Mouse (Mus musculus) spleen, postnatal 4 days (tissue): Measurements from ENCODE around the gene Vwce.

Experiments
- DNase-seq, 2 experiments: peaks; one replicate each; pipeline ENCODE4 v3.0.0; 2022; ENCODE audit warnings: low spot score in 2 of 2

Gene Vwce

DNA sequence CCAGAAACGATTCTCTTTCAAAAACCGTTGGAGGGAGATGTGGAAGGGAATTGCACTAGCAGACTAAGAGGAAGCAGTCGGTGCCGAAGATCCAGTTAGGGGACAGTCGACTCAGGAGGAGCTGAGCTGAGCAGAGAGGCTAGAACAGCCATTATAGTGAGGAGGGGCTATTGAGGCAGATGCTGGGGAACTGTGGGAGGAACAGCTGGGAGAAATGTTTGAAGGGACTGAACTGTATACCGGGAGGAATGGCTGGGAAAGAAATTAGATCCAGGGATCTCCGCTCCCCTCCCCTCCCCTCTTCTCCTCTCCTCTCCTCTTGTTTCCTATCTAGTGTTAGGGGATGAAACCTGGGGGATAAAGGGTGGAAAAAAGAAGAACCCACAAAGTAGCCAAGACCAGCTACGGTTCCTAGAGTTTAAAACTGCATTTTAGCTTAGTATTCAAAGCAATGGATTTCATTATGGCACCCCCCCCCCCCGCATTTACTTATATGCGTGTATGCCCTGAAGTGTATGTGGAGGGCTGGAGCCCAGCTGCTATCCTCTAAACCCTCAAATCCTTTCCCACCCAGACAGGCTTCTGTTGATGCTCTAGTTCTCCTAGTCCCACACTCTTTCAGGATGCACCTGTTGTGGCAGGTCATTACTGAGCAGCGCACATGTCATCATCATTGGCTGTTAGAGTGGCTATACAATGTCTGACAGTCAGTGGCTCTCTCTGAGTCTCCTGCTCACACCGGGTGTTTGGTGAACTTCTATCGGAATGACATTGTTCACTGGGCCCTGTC is 6.8 kb downstream of the Vwce start:
- DNase-seq: no peak

DNA sequence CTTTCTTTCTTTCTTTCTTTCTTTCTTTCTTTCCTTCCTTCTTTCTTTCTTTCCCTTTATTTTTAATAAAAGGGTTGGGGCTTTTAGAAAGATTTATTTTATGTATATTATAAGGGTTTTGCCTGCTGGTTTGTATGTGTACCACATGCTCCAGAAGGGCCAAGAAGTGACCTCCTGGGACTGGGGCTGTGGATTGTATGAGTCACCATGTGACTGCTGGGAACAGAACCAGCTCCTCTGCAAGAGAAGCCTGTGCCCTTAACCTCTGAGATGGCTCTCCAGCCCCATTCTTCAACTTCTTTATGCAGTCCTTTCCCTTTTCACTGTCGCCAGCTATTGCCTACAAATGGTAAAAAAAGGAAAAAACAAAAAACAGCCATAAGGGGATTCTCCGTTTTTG is 11.6 kb downstream of the Vwce start:
- DNase-seq: no peak

DNA sequence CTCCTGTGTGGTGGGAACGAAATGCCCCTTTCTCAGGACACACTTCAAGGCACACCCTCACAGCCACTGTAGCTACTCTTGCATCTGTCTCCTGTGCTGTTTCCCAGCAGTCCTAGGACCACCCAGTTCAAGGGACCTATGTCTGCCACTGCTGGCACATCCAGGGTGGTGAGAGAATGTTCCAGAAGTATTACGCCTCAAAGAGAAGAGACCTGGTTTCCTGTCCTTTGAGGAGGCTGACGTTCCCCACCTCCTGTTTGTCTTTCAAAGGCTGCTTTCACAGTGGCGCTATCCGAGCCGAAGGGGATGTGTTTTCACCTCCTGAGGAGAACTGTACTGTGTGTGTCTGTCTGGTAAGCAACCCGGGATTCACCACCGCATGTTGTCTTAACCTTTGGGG is 14.1 kb downstream of the Vwce start:
- DNase-seq: no peak

DNA sequence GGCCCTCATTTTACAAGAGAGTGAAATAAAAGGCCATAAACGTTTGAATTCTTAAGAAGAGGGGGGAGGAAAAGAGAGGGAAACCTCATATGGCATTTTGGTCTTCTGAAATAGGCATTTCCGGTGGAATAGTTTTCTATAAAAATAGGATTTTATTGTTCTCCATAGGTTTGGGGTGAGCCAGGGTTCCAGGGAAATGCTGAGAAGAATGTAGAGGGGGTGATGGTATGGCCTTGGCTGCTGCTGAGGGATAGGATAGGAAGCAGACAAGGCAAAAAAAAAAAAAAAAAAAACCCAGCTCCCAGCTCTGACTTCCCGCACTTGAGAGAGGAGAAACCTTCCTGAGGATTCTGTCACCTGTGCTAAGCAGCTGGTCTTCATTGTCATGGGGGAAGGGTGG is 22.0 kb downstream of the Vwce start:
- DNase-seq: no peak

DNA sequence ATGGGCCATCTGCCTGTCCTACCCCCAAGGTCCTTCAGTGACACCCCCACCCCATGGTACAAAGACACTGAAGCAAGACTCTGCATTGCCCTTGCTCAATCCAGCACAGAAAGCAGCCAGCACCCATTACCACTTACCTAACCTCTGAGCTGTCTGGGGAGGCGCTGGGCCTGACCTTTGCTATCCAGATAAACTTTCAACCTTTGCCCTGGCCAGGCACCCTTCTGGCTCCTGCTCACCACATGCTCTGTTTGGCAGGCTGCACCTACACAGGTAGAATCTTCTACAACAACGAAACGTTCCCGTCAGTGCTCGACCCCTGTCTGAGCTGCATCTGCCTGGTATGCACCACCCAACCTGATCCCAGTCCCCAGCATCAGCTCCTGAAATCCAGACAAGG is 23.7 kb downstream of the Vwce start:
- DNase-seq: no peak

DNA sequence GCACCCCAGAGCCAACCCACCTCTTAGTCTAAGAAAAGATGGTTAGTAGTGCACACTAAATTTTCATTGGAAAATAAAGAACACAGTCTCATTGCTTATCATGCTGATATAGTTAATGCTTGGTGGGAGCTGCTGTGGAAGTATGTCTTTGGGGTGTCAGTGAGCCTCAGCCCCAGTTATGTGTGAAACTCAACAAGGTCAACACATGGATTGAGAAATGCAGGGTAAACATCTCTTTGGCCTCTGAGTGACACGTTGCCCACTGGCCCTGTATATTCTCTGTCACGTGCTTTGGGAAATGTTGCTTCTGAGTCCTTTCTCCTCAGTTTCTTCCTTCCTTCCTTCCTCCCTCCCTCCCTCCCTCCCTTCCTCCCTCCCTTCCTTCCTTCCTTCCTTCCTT is 24.4 kb downstream of the Vwce start:
- no peak for DNase-seq

DNA sequence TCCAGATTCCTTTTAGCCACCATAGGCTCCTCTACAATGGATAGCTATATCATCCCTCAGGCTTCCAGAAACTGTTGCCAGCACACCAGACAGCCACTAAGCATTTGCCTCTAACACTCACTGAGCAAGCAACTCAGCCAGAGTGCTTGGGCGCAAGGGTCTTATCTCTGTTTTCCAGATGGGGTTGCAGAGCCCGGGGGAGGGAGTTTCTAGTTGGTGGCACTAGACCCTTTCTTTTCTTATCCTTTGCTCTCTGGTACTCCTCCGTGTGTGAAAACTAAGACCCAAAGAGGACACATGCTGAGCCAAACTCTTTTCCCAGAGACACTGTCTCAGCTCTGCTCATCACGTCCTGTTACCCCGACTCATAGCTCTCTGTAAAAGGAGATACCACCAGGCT is 27.4 kb downstream of the Vwce start:
- DNase-seq: peak in 1 of 2 experiments; percentile 71

DNA sequence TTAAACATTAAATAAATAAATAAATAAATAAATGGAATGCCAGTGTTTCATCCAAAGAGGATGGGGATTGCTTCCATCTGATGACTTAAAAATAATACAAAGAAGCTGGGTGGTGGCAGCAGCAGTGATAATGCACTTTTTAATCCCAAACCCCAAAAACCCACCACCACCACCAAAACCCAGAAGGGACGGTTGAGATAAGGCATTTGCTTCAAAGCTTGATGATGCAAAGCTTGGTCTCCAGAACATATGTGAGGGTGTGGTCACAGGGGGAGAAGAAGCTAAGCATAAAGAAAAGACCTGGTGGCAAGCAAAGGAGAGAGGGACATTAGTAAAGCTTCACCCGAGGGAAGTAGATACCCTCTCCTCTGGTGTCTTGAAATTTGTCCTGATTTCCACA is 27.9 kb downstream of the Vwce start:
- DNase-seq: peak in 1 of 2 experiments; percentile 46

DNA sequence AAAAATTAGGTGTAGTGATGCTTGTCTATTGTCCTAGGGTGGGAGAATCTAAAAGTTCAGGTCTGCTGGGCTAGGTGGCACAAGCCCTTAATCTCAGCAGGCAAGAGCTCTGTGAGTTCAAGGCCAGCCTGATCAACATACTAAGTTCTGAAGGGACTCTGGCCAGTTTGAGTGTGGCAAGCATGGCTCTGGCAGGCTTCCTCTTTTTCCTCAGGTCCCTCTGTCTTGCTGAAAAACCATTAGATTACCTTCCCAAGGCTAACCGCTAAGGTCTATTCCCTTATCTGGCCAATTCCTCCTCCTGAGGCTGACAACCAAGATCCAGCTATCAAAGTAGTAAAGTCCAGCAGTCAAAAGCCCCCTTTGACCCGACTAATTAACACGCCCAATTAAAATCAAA is 28.7 kb downstream of the Vwce start:
- DNase-seq: no peak

DNA sequence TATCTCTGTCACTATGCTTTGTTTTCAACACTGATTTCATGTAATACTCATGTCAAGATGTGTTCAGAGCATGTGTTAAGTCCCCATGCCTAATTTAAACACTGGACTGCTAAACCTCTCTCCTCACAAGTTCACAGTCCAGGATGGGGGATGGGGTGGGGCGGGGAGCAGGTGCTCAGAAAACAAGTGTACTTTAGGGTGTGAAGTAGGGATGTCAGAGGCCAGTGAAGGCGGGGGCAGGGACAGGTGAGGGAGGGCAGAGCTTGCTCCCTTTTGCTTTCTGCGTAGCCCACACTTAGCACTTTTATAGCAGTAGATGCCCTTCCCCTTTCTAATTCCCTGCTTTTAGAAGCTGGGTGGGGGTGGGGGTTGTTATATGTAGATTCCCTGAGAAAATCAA is 31.1 kb downstream of the Vwce start:
- DNase-seq: no peak

DNA sequence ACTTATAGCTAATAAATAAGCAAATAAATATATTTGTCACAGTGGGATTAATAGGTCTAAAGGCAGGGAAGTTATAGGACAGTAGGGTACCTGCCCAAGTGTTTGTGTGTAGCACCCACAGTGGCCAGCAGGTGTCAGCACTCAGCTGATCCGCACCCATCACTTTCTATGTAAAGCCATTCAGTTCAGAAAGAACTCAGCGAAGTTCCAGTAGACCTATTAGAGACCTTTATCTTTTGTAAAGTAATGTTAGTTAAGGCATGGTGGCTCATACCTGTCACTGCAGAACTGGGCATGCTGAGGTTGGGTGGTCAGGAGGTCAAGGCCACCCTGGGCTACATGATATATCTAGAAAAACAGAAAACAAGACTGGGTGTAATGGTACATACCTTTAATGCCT is 31.5 kb downstream of the Vwce start:
- DNase-seq: peak; percentile 79 to 94

DNA sequence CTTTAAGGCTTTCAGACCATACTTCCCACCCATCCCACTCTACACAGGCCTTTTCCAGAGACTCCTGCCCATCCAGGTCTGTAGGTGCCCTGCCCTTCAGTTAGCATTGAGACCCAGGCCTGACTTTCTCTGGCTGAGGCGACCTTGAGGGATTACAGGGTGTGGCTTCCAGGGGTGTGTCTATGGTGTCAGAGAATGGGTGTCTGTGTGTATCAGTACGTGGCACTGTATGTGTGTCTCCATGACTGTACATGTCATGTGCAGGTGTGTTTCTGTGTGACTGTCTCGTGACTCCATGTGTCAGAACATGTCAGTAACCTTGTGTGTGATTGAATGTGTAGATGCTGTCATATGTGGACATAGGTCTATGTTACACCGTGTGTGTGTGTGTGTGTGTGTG is 37.3 kb downstream of the Vwce start:
- no peak for DNase-seq

DNA sequence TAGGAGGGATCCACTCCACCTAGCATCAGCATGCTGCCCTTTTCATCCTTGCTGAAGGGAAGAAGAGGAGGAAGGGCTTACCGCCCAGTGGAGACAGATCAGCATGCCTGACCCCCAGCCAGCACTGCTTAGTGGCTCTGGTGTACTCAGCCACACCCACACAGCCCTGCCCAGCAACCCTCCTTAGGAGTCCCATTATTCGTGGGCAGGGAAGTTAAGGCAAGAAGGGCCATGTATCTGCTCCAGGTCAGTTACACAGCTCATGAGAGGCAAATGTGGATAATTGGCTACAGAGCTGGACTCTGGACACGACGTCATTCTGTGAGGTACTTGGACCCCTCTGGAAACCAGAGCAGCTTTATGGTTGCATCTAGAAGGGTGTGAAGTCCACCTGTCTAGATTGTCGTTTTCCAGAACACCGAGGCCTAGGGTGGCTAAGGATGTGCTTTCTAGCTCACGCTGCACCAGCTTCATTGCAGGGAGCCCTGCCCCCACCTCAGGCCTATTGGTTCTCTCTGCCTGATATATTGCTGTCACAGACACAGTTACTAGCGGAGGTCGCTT is 37.9 kb downstream of the Vwce start:
- DNase-seq: no peak

DNA sequence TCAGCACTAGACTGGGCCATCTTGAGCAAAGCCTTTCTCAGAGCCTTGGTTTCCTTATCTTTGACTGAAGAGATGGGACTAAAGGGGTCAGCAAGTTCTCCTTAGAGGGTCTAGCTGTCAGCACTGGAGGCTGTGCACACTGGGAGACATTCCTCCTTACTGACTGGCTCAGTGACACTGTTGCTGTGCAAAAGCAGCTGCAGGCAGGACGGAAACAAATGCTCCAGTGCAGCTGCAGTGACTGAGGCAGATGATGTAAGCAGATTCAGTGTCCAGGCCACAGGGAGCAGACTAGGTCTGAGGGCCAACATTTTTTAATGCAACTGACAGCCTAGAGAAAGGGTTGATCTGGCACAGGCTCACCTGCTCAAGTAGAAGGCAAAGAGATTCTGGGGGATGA is 39.3 kb downstream of the Vwce start:
- DNase-seq: no peak

DNA sequence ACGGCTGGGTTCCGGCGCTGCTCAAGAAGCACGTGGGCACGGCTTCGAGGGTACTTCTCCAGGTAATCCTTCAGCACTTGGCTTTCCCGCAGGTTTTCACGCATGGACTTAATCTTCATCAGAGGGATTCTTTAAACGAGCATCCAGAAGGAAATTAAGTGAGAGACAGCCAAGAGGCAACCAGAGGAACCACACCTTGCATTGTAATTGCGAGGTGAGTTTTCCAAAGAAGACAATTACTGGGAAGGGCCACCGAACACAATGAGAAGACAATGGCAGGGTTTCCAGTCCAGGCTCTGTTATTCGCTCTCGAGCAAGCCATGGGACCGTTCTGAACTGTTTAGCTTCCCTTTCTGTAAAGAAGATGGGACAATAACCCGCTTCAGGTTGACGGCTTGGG is 42.6 kb downstream of the Vwce start:
- no peak for DNase-seq

DNA sequence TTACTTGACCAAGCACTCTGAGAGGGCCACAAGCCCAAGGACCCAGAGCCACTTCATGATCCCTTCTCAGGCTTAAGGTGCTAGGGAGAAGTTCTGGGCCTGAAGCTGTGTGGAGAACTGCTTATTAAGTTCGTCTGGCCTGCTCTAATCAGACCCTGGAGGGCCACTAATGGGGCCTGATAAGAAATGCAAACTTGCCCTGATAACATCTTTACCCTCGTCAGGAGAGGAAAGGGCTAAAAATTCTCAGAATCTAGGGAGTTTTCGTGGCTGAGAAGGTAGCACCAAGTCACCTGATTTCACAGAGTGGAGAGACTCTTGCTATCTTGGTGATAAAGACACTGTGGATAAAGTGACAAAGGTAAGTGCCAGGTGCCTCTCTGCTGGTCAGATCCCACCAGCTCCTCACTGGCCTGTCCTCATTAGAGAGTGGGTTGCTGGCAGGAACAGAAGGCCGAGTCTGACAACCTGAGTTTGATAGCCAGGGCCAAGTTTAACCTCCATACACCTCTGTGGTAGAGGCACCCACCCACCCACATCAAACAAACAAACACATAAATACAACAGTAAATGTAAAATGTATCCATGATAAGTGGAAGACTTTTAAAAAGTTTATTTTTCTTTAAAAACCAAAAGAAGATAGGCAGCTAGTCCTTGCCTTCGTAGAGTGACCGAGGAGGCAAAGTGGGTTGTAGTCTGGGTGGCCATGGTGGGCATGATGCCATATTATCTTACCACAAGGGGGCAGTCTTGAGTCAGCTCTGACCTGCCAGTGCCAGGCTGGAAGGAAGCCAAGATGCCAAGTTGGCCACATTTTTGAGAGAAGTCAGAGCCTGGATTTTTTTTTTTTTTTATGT is 44.1 kb downstream of the Vwce start, which contains the start of gene Pga5:
Gene Pga5, minus strand, starts transcription at position 157 of the 857 bp plus-strand sequence.
- DNase-seq: peak; percentile 81 to 90

DNA sequence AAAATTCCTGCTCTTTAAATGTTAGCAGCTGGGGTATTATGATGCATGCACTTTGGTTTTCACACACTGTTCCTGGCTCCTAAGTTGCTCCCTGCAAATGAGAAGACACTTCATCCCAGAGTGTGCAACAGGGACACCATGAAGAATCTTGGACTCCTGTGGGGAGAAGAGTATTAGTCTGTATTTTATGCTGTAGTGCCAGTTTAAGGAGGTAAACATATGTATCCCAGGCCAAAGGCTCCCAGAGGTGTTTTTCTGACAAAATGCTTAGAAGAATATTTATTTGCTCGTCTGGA is 44.7 kb downstream of the Vwce start:
- no peak for DNase-seq

DNA sequence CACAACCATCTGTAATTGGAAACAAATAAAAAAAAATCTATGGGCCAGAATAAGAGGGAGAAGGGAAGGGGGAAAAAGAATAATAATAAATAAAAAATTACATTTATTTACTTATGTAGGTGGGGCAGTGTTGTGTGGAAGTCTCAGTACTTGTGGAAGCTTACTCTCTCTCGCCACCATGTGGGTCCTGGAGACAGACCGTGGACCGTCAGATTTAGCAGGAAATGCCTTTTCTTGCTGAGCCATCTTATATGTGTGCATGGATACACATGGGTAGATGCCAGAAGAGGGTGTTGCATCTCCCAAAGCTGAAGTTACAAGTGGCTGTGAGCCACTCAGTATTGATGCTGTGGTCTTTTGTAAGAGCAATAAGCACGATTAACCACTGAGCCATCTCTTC is 47.6 kb downstream of the Vwce start:
- DNase-seq: no peak

DNA sequence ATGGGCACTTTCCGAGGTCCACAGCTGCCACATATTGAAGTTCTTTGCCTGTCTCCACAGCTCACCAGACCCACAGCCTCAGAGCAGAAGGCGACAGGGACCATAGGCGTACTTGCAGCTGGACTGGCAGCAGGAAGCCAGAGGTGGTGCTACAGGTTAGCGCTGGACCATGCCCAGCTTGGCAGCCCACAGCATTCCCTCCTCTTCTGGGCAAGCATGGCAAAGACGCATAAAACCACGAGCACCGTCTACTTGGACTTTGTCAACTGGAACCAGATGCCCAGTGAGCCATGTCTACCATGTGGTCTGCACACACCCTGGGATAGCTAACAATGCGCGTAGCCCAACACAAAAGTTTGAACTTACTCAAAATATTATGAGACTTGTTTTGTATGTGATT is 51.1 kb downstream of the Vwce start:
- DNase-seq: no peak

DNA sequence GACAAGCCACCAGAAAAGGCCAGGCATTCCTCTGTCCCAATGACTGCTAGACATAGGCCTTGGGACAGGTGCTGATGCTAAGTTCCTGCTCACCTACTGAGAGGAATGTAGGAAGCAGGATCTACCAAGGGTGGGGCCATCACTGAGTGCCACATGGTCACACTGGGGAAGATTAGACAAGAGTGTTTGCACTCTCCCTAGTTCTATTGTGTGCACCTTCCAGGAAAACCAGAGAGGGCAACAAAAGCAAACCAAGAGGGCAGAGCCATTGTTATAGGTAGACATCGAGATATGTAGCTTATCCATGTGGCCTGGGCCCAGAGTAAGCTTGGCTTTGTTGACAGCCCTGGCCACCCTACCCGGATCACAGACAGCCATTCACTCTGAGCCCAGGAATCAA is 51.7 kb downstream of the Vwce start:
- no peak for DNase-seq

DNA sequence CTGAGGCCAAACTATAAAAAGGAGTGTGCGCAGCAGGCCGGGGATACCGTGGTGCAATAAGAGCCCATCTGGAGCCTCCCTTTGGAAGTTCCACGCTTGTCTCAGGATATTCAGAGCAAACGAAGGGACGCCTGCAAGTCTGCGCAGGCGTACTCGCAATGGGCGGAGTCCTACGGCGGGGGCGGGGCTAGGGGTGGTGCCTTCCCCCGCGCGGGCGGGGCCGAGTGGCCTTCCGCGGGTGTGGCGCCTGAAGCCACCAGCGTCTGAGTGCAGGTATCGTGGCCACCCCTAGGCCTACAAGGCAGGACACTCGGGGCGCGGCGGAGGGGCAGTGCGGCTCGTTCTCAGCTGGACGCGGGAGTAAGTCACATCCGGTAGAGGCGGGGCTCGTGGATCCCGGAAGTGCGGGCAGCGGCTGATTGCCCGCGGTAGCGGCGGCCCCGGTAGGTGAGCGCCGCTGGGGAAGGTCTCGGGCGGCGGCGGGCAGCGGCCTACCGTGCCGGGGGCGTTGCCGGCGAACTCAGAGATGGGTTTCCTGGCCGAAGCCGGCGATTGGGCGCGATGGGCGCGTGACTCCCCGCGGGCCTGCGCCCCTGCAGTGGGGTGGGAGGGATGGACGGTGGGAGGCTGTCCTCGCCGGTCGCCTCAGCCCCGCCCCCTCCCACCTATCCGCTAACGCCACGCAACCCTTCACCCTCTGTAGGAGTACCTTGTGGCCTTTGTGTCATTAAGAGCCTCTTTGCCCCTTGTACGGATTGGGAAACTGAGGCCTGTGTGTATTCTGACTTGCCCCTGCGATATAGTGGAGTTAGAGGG is 54.7 kb downstream of the Vwce start, which contains the start of gene Vps37c:
Gene Vps37c, plus strand, starts transcription at position 199 of the 816 bp plus-strand sequence.
- peak; percentile 97 to 99 for DNase-seq
